26 mouse cellular contexts compared by ENCODE assay signal in the genomic region with DNA sequence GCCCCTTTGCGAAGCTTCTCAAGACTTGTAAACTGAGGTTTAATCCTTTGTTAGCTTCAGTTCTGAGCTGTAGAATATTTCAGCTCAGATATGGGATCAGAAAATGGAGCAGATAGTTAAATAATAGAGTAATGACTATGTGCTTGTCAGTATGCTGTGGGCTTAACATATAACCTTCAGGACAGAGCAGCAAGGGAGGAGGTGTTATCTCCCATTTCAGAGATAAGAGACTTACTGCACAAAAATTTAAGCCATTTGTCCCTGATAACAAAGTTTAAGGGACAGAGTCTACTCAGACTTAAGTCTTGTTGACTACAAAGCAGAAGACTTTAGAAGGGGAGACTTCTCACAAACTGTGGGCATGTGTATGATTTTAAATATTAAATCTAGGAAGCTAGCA. TPM values are rescaled to one million over a fixed set of nuclear protein-coding genes. Genes with fewer than 3 reads are reported as not detected.
DNase-seq lines count a peak whose midpoint lies in the region; ATAC-seq and TF ChIP-seq lines count a peak whose summit lies in the region.
"Had no signal": no experiment of that assay in that cellular context is flagged by ENCODE, and none has a peak within 500 bp of the region (broad histone marks: within the 10 kb centered on the region; RNA-seq: fewer than 3 reads in every experiment).

No protein-coding gene starts in this region.

- H3K4me2 ChIP-seq in liver, embryonic 11.5 days = no peak overlapping the region
- H3K4me2 ChIP-seq in liver, postnatal 0 days (ENCODE audit: low read depth, low read length) = no peak overlapping the region
- H3K4me2 ChIP-seq: embryonic facial prominence, embryonic 13.5 days; forebrain, embryonic 12.5 days; forebrain, embryonic 15.5 days; heart, embryonic 13.5 days; hindbrain, embryonic 13.5 days had no signal

- H3K27me3 ChIP-seq in heart, embryonic 10.5 days (ENCODE audit: insufficient read depth, poor library complexity, severe bottlenecking) = no peaks in the 10 kb centered on the region
- H3K27me3 ChIP-seq in liver, embryonic 11.5 days (replicated peaks; ENCODE audit: control insufficient read depth, insufficient read depth, low read length) = no peaks in the 10 kb centered on the region
- no peaks in the 10 kb centered on the region for H3K27me3 ChIP-seq in liver, postnatal 0 days (ENCODE audit: insufficient read depth, low read length)
- no peaks in the 10 kb centered on the region for H3K27me3 ChIP-seq in limb, embryonic 10.5 days (ENCODE audit: low read depth, poor library complexity, severe bottlenecking)
- H3K27me3 ChIP-seq: embryonic facial prominence, embryonic 13.5 days; forebrain, embryonic 12.5 days; forebrain, embryonic 15.5 days; heart, embryonic 13.5 days; hindbrain, embryonic 13.5 days had no signal

- DNase-seq in heart, embryonic 10.5 days (ENCODE audit: low spot score) = no peak
- DNase-seq in heart, postnatal 10 days = no peak
- no peak for DNase-seq in liver, embryonic 11.5 days (ENCODE audit: low spot score)
- DNase-seq in liver, postnatal 0 days = no peak
- DNase-seq in limb, embryonic 10.5 days (ENCODE audit: low spot score) = peak; percentile 4
- no peak for DNase-seq in lung, adult 2 months
- no peak for DNase-seq in spleen, adult 12 weeks (ENCODE audit: low spot score)
- DNase-seq: adrenal gland, adult 2 months; adrenal gland, postnatal 14 days; cerebellum, adult 11 months; cerebellum, adult 2 months; cerebellum, adult 9-11 months; cerebellum, postnatal 25 days; gastrocnemius, postnatal 25 days; heart, adult 18-20 months had no signal

- H3K9me3 ChIP-seq in heart, embryonic 10.5 days = no peaks in the 10 kb centered on the region
- no peaks in the 10 kb centered on the region for H3K9me3 ChIP-seq in liver, embryonic 11.5 days (ENCODE audit: control insufficient read depth, low read length)
- H3K9me3 ChIP-seq in liver, postnatal 0 days (ENCODE audit: low read length) = no peaks in the 10 kb centered on the region
- H3K9me3 ChIP-seq in limb, embryonic 10.5 days (replicated peaks) = no peaks in the 10 kb centered on the region
- H3K9me3 ChIP-seq: embryonic facial prominence, embryonic 10.5 days; embryonic facial prominence, embryonic 13.5 days; forebrain, embryonic 12.5 days; forebrain, embryonic 15.5 days; heart, embryonic 13.5 days; hindbrain, embryonic 10.5 days; hindbrain, embryonic 13.5 days had no signal

- no peak for TF ChIP-seq CTCF in liver, postnatal 0 days (IDR thresholded peaks at IDR 0.05; ENCODE audit: low read depth)
- TF ChIP-seq CTCF in lung, adult 2 months (IDR thresholded peaks at IDR 0.05; ENCODE audit: insufficient read depth, low read length) = no peak

- intact Hi-C loops in heart, postnatal 10 days (cut with DNase I) = no loop called here

- WGBS in heart, embryonic 10.5 days = 77% methylated on average over 1 of the region's 1 CpGs
- WGBS in liver, embryonic 11.5 days = 68% methylated on average over 1 of the region's 1 CpGs
- 70% methylated on average over 1 of the region's 1 CpGs for WGBS in liver, postnatal 0 days (ENCODE audit: insufficient replicate concordance)
- WGBS in limb, embryonic 10.5 days = 97% methylated on average over 1 of the region's 1 CpGs
- WGBS in lung, adult 2 months = 95% methylated on average over 1 of the region's 1 CpGs

- H3K9ac ChIP-seq in liver, embryonic 11.5 days (ENCODE audit: low read depth, low read length) = no peak overlapping the region
- H3K9ac ChIP-seq in liver, postnatal 0 days (replicated peaks) = no peak overlapping the region
- H3K9ac ChIP-seq: embryonic facial prominence, embryonic 13.5 days; forebrain, embryonic 12.5 days; forebrain, embryonic 15.5 days; heart, embryonic 13.5 days; hindbrain, embryonic 13.5 days had no signal

- no peak for TF ChIP-seq POLR2A in lung, adult 2 months (IDR thresholded peaks at IDR 0.05; ENCODE audit: borderline replicate concordance, extremely low read depth, low read depth, low read length)

- no peak overlapping the region for H3K4me3 ChIP-seq in heart, embryonic 10.5 days
- no peak overlapping the region for H3K4me3 ChIP-seq in liver, embryonic 11.5 days (ENCODE audit: low read depth, low read length)
- no peak overlapping the region for H3K4me3 ChIP-seq in liver, postnatal 0 days (ENCODE audit: low read depth, low read length)
- no peak overlapping the region for H3K4me3 ChIP-seq in limb, embryonic 10.5 days
- no peak overlapping the region for H3K4me3 ChIP-seq in lung, adult 2 months (replicated peaks; ENCODE audit: extremely low read depth, low read depth, low read length)
- H3K4me3 ChIP-seq: embryonic facial prominence, embryonic 10.5 days; embryonic facial prominence, embryonic 13.5 days; erythroblast, embryonic 14.5 days; forebrain, embryonic 12.5 days; forebrain, embryonic 15.5 days; heart, embryonic 13.5 days; hindbrain, embryonic 10.5 days; hindbrain, embryonic 13.5 days had no signal

- peak overlapping the region; percentile 22; the same call in 1 of the 2 replicates for H3K27ac ChIP-seq in heart, embryonic 10.5 days
- H3K27ac ChIP-seq in liver, embryonic 11.5 days (ENCODE audit: low read depth, low read length) = no peak overlapping the region
- no peak overlapping the region for H3K27ac ChIP-seq in liver, postnatal 0 days (ENCODE audit: low read depth)
- no peak overlapping the region for H3K27ac ChIP-seq in limb, embryonic 10.5 days
- H3K27ac ChIP-seq: embryonic facial prominence, embryonic 10.5 days; embryonic facial prominence, embryonic 13.5 days; forebrain, embryonic 12.5 days; forebrain, embryonic 15.5 days; heart, embryonic 13.5 days; hindbrain, embryonic 10.5 days; hindbrain, embryonic 13.5 days; hindbrain, postnatal 0 days had no signal

- ATAC-seq in liver, embryonic 11.5 days (replicated peaks; ENCODE audit: low FRiP score) = peak; percentile 49
- no peak for ATAC-seq in liver, postnatal 0 days
- peak; percentile 69 for ATAC-seq in megakaryocyte-erythroid progenitor cell, adult 5-6 weeks (replicated peaks; ENCODE audit: low FRiP score, low TSS enrichment, poor library complexity, severe bottlenecking)
- ATAC-seq: forebrain, embryonic 15.5 days; hindbrain, postnatal 0 days; inflammation-experienced regulatory T-cells, adult 6 months had no signal

- 0 out of 2 replicates have a peak, but pooled peaks cover 3% of the 10 kb centered on the region for H3K36me3 ChIP-seq in heart, embryonic 10.5 days
- H3K36me3 ChIP-seq in liver, embryonic 11.5 days (ENCODE audit: control insufficient read depth, insufficient read depth, low read length) = no peaks in the 10 kb centered on the region
- peaks cover 3% of the 10 kb centered on the region; the same call in 1 of the 2 replicates for H3K36me3 ChIP-seq in liver, postnatal 0 days (replicated peaks; ENCODE audit: insufficient read depth, low read length)
- peaks cover 18% of the 10 kb centered on the region for H3K36me3 ChIP-seq in limb, embryonic 10.5 days
- H3K36me3 ChIP-seq: hindbrain, embryonic 13.5 days had no signal

- no peak for TF ChIP-seq EP300 in liver, postnatal 0 days (IDR thresholded peaks at IDR 0.05; ENCODE audit: low read depth)

- peaks cover 14% of the 10 kb centered on the region for H3K4me1 ChIP-seq in heart, embryonic 10.5 days
- H3K4me1 ChIP-seq in liver, embryonic 11.5 days (replicated peaks; ENCODE audit: control insufficient read depth, insufficient read depth, low read length) = peaks cover 10% of the 10 kb centered on the region; the same call in 1 of the 2 replicates
- peaks cover 7% of the 10 kb centered on the region for H3K4me1 ChIP-seq in liver, postnatal 0 days (ENCODE audit: insufficient read depth)
- H3K4me1 ChIP-seq in limb, embryonic 10.5 days = no peaks in the 10 kb centered on the region
- no peaks in the 10 kb centered on the region for H3K4me1 ChIP-seq in lung, adult 2 months (ENCODE audit: control insufficient read depth, insufficient read depth, low read length)
- H3K4me1 ChIP-seq: embryonic facial prominence, embryonic 10.5 days; embryonic facial prominence, embryonic 13.5 days; forebrain, embryonic 12.5 days; forebrain, embryonic 15.5 days; hindbrain, embryonic 10.5 days; hindbrain, embryonic 13.5 days had no signal

RNA-seq across cellular contexts. Expression of a gene that starts 10.6 kb away (rescaled TPM):
- 0.95 and 1.8 TPM in 2 replicates for polyA plus RNA-seq in heart, embryonic 10.5 days (2016; fragmentation: Nextera tagmentation; extraction: Ambion mirVana)
- total RNA-seq in heart, postnatal 10 days (2021) = 1 to 10 TPM in 1 of 2 experiments, under 1 TPM in 1; 0.89 to 1.2 TPM
- polyA plus RNA-seq in liver, embryonic 11.5 days (2014; fragmentation: Nextera tagmentation; extraction: Ambion mirVana) = 1.3 and 1.7 TPM in 2 replicates
- polyA plus RNA-seq in liver, postnatal 0 days (2015; fragmentation: Nextera tagmentation; extraction: Ambion mirVana) = 1.00 and 1.3 TPM in 2 replicates
- 1.4 and 1.7 TPM in 2 replicates for polyA plus RNA-seq in limb, embryonic 10.5 days (2016; fragmentation: Nextera tagmentation; extraction: Ambion mirVana)
- not detected in 2 replicates for total RNA-seq in megakaryocyte-erythroid progenitor cell, adult 5-6 weeks (2014; fragmentation: Nextera tagmentation)
- total RNA-seq in megakaryocyte-erythroid progenitor cell, adult 5-6 weeks (2017) = not detected in 2 replicates
- polyA plus RNA-seq in lung, adult 2 months (2012; rRNA removed) = 2.3 and 5.2 TPM in 2 replicates
- total RNA-seq: gastrocnemius, postnatal 25 days; hindbrain, postnatal 0 days had no signal
- polyA plus RNA-seq: inflammation-experienced regulatory T-cells, adult 6 months had no signal

RNA-seq across cellular contexts. Expression of a gene that starts 10.9 kb away (rescaled TPM):
- polyA plus RNA-seq in heart, embryonic 10.5 days (2016; fragmentation: Nextera tagmentation; extraction: Ambion mirVana) = 37.1 and 50.4 TPM in 2 replicates
- total RNA-seq in heart, postnatal 10 days (2021) = 10 to 100 TPM; 77.1 to 81.6 TPM
- polyA plus RNA-seq in liver, embryonic 11.5 days (2014; fragmentation: Nextera tagmentation; extraction: Ambion mirVana) = 65.1 and 68.1 TPM in 2 replicates
- 33.8 and 44.6 TPM in 2 replicates for polyA plus RNA-seq in liver, postnatal 0 days (2015; fragmentation: Nextera tagmentation; extraction: Ambion mirVana)
- 45.6 and 50.3 TPM in 2 replicates for polyA plus RNA-seq in limb, embryonic 10.5 days (2016; fragmentation: Nextera tagmentation; extraction: Ambion mirVana)
- total RNA-seq in megakaryocyte-erythroid progenitor cell, adult 5-6 weeks (2014; fragmentation: Nextera tagmentation) = 76.7 and 105 TPM in 2 replicates
- total RNA-seq in megakaryocyte-erythroid progenitor cell, adult 5-6 weeks (2017) = 98.8 and 150 TPM in 2 replicates
- polyA plus RNA-seq in lung, adult 2 months (2012; rRNA removed) = 164 and 217 TPM in 2 replicates

RNA-seq across cellular contexts. Expression of a gene that starts 25.9 kb away (rescaled TPM):
- 68.1 and 78.1 TPM in 2 replicates for polyA plus RNA-seq in heart, embryonic 10.5 days (2016; fragmentation: Nextera tagmentation; extraction: Ambion mirVana)
- 10 to 100 TPM; 29.1 to 32.4 TPM for total RNA-seq in heart, postnatal 10 days (2021)
- 74.7 and 81.7 TPM in 2 replicates for polyA plus RNA-seq in liver, embryonic 11.5 days (2014; fragmentation: Nextera tagmentation; extraction: Ambion mirVana)
- 28.3 and 29.7 TPM in 2 replicates for polyA plus RNA-seq in liver, postnatal 0 days (2015; fragmentation: Nextera tagmentation; extraction: Ambion mirVana)
- 81.0 and 87.6 TPM in 2 replicates for polyA plus RNA-seq in limb, embryonic 10.5 days (2016; fragmentation: Nextera tagmentation; extraction: Ambion mirVana)
- total RNA-seq in megakaryocyte-erythroid progenitor cell, adult 5-6 weeks (2014; fragmentation: Nextera tagmentation) = 70.0 and 101 TPM in 2 replicates
- 168 and 179 TPM in 2 replicates for total RNA-seq in megakaryocyte-erythroid progenitor cell, adult 5-6 weeks (2017)
- polyA plus RNA-seq in lung, adult 2 months (2012; rRNA removed) = 3.2 and 6.4 TPM in 2 replicates
